8 mouse cellular contexts compared by ENCODE assay signal in the genomic region with DNA sequence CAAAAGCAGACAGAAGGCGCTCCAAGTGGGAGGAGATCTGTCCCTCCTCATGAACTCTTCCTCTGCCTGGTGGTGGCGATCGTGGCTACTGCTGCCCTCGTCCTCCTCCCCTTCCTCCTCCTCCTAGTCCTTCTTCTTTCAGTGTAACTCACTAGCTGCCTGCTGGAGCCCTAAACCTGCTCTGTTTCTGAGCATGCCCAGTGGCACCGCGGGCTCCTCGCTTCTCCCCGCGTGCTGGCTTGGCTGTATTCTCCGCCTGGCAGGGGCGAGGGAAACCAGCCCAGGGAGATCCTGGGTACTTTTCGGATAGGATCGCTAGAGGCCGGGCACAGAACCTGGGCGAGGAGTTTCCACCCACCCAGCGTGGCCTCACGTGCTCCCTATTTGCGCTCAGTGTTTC. TPM values are rescaled to one million over a fixed set of nuclear protein-coding genes. Genes with fewer than 3 reads are reported as not detected.
DNase-seq lines count a peak whose midpoint lies in the region; ATAC-seq and TF ChIP-seq lines count a peak whose summit lies in the region.

A gene (minus strand): TSS at position 71 of the 400 bp plus-strand sequence.

- H3K4me2 ChIP-seq in heart, embryonic 12.5 days: peak within 1 kb of the TSS; percentile 97
- peak within 1 kb of the TSS; percentile 99 for H3K4me2 ChIP-seq in kidney, embryonic 15.5 days
- H3K4me2 ChIP-seq in limb, embryonic 13.5 days (replicated peaks): peak within 1 kb of the TSS; percentile 92
- peak within 1 kb of the TSS; percentile 83 for H3K4me2 ChIP-seq in midbrain, embryonic 13.5 days (replicated peaks)
- H3K4me2 ChIP-seq in stomach, embryonic 15.5 days: peak within 1 kb of the TSS; percentile 93

- WGBS in heart, embryonic 12.5 days: 1% methylated on average over 18 of the region's 18 CpGs
- WGBS in kidney, embryonic 15.5 days: 1% methylated on average over 18 of the region's 18 CpGs
- 3% methylated on average over 18 of the region's 18 CpGs for WGBS in limb, embryonic 13.5 days
- 1% methylated on average over 18 of the region's 18 CpGs for WGBS in midbrain, embryonic 13.5 days
- WGBS in stomach, embryonic 15.5 days: under 1% methylated on average over 18 of the region's 18 CpGs

- peaks cover 39% of the 10 kb centered on the region for H3K27me3 ChIP-seq in heart, embryonic 12.5 days (replicated peaks)
- peaks cover 50% of the 10 kb centered on the region for H3K27me3 ChIP-seq in kidney, embryonic 15.5 days
- peaks cover 60% of the 10 kb centered on the region for H3K27me3 ChIP-seq in limb, embryonic 13.5 days
- peaks cover 43% of the 10 kb centered on the region for H3K27me3 ChIP-seq in midbrain, embryonic 13.5 days
- H3K27me3 ChIP-seq in stomach, embryonic 15.5 days (replicated peaks): 0 out of 2 replicates have a peak, but pooled peaks cover 3% of the 10 kb centered on the region

- no peaks in the 10 kb centered on the region for H3K9me3 ChIP-seq in heart, embryonic 12.5 days (replicated peaks)
- H3K9me3 ChIP-seq in kidney, embryonic 15.5 days (replicated peaks): no peaks in the 10 kb centered on the region
- H3K9me3 ChIP-seq in limb, embryonic 13.5 days: no peaks in the 10 kb centered on the region
- H3K9me3 ChIP-seq in midbrain, embryonic 13.5 days: no peaks in the 10 kb centered on the region
- H3K9me3 ChIP-seq in stomach, embryonic 15.5 days: no peaks in the 10 kb centered on the region

- DNase-seq in brain, adult 2 months (ENCODE audit: low read depth, low spot score): peak; percentile 86

- H3K36me3 ChIP-seq in heart, embryonic 12.5 days: no peaks in the 10 kb centered on the region
- H3K36me3 ChIP-seq in kidney, embryonic 15.5 days: no peaks in the 10 kb centered on the region
- no peaks in the 10 kb centered on the region for H3K36me3 ChIP-seq in limb, embryonic 13.5 days
- no peaks in the 10 kb centered on the region for H3K36me3 ChIP-seq in midbrain, embryonic 13.5 days
- no peaks in the 10 kb centered on the region for H3K36me3 ChIP-seq in stomach, embryonic 15.5 days

- no peak for TF ChIP-seq POLR2A in embryonic fibroblast, embryonic 13.5 days (IDR thresholded peaks at IDR 0.05; ENCODE audit: low read depth, low read length)

- H3K9ac ChIP-seq in heart, embryonic 12.5 days: peak within 1 kb of the TSS; percentile 56
- peak within 1 kb of the TSS; percentile 52 for H3K9ac ChIP-seq in kidney, embryonic 15.5 days
- peak within 1 kb of the TSS; percentile 65 for H3K9ac ChIP-seq in limb, embryonic 13.5 days
- peak within 1 kb of the TSS; percentile 66 for H3K9ac ChIP-seq in midbrain, embryonic 13.5 days (replicated peaks)
- peak within 1 kb of the TSS; percentile 43 for H3K9ac ChIP-seq in stomach, embryonic 15.5 days

- no peak within 1 kb of the TSS for H3K27ac ChIP-seq in embryonic fibroblast, embryonic 13.5 days (ENCODE audit: insufficient read depth, low read length)
- no peak within 1 kb of the TSS for H3K27ac ChIP-seq in heart, embryonic 12.5 days (ENCODE audit: poor library complexity, severe bottlenecking)
- no peak within 1 kb of the TSS for H3K27ac ChIP-seq in kidney, embryonic 15.5 days
- no peak within 1 kb of the TSS for H3K27ac ChIP-seq in limb, embryonic 13.5 days
- H3K27ac ChIP-seq in midbrain, embryonic 13.5 days: 0 out of 2 replicates have a peak within 1 kb of the TSS, but pooled peaks have one; percentile 2
- H3K27ac ChIP-seq in stomach, embryonic 15.5 days: peak within 1 kb of the TSS; percentile 61

- ATAC-seq in heart, embryonic 12.5 days (ENCODE audit: insufficient number of reproducible peaks, low FRiP score): peak; percentile 46
- ATAC-seq in kidney, embryonic 15.5 days (replicated peaks; ENCODE audit: low FRiP score): peak; percentile 87
- ATAC-seq in limb, embryonic 13.5 days (ENCODE audit: low FRiP score, low read depth): peak; percentile 64
- ATAC-seq in midbrain, embryonic 13.5 days: peak; percentile 93
- peak; percentile 76 for ATAC-seq in stomach, embryonic 15.5 days (ENCODE audit: insufficient read depth, low FRiP score, low read depth)
- no peak for ATAC-seq in CD4-positive, CD25-positive, alpha-beta regulatory T cell, adult 4 months

- H3K4me3 ChIP-seq in embryonic fibroblast, embryonic 13.5 days (ENCODE audit: insufficient read depth, low read length): peak within 1 kb of the TSS; percentile 31
- peak within 1 kb of the TSS; percentile 64 for H3K4me3 ChIP-seq in heart, embryonic 12.5 days
- peak within 1 kb of the TSS; percentile 61 for H3K4me3 ChIP-seq in kidney, embryonic 15.5 days (replicated peaks)
- H3K4me3 ChIP-seq in limb, embryonic 13.5 days: peak within 1 kb of the TSS; percentile 50
- peak within 1 kb of the TSS; percentile 69 for H3K4me3 ChIP-seq in midbrain, embryonic 13.5 days (replicated peaks)
- peak within 1 kb of the TSS; percentile 57 for H3K4me3 ChIP-seq in stomach, embryonic 15.5 days (replicated peaks)

- H3K4me1 ChIP-seq in embryonic fibroblast, embryonic 13.5 days (ENCODE audit: control insufficient read depth, insufficient read depth, low read length): 0 out of 2 replicates have a peak, but pooled peaks cover 2% of the 10 kb centered on the region
- peaks cover 7% of the 10 kb centered on the region for H3K4me1 ChIP-seq in heart, embryonic 12.5 days (replicated peaks)
- H3K4me1 ChIP-seq in kidney, embryonic 15.5 days: peaks cover 14% of the 10 kb centered on the region
- peaks cover 18% of the 10 kb centered on the region for H3K4me1 ChIP-seq in limb, embryonic 13.5 days
- H3K4me1 ChIP-seq in midbrain, embryonic 13.5 days (replicated peaks): peaks cover 15% of the 10 kb centered on the region
- H3K4me1 ChIP-seq in stomach, embryonic 15.5 days: no peaks in the 10 kb centered on the region

- peak; percentile 37; the same call in 1 of the 2 replicates for TF ChIP-seq CTCF in embryonic fibroblast, embryonic 13.5 days (IDR thresholded peaks at IDR 0.05; ENCODE audit: borderline replicate concordance, insufficient read depth, low read length)

RNA-seq across cellular contexts. Expression of the gene that starts here (rescaled TPM):
- 0.61 and 0.62 TPM in 2 replicates for polyA plus RNA-seq in embryonic fibroblast, embryonic 13.5 days (2011; ENCODE audit: insufficient read length, low read depth, missing spikeins)
- polyA plus RNA-seq in heart, embryonic 12.5 days (2016; fragmentation: Nextera tagmentation; extraction: Ambion mirVana): 0.60 and 0.61 TPM in 2 replicates
- 0.89 and 1.6 TPM in 2 replicates for polyA plus RNA-seq in kidney, embryonic 15.5 days (2015; fragmentation: Nextera tagmentation; extraction: Ambion mirVana)
- 1.6 and 1.9 TPM in 2 replicates for polyA plus RNA-seq in limb, embryonic 13.5 days (2015; fragmentation: Nextera tagmentation; extraction: Ambion mirVana)
- polyA plus RNA-seq in midbrain, embryonic 13.5 days (2015; fragmentation: Nextera tagmentation; extraction: Ambion mirVana): 1.4 and 1.5 TPM in 2 replicates
- polyA plus RNA-seq in stomach, embryonic 15.5 days (2015; fragmentation: Nextera tagmentation; extraction: Ambion mirVana): 4.4 TPM in 2 replicates
- polyA plus RNA-seq in CD4-positive, CD25-positive, alpha-beta regulatory T cell, adult 4 months (2017; shearing (Covaris generic)): under 1 TPM; 0.43 to 0.54 TPM

Comparison
In these comparisons a context has a peak if more than half of its experiments do, and no peak if none do; other contexts are left out.
1. Peak in ATAC-seq, H3K4me3 ChIP-seq, H3K9ac ChIP-seq and H3K4me2 ChIP-seq in heart, embryonic 12.5 days; RNA of the gene not detected or under 1 TPM.
2. H3K27ac ChIP-seq: peak in midbrain, embryonic 13.5 days (single experiment) and stomach, embryonic 15.5 days (single experiment); none in embryonic fibroblast, embryonic 13.5 days (single experiment), heart, embryonic 12.5 days (single experiment), kidney, embryonic 15.5 days (single experiment) and limb, embryonic 13.5 days (single experiment).
3. Peak in every context shown above with its lines, with median percentiles within 50 percentile points of each other: H3K4me3 ChIP-seq, H3K4me2 ChIP-seq and H3K9ac ChIP-seq.